Mouse (Mus musculus) erythroblast, embryonic 14.5 days (primary cell): ENCODE measurements at regions not wholly inside any gene's neighbourhood (a gene's known extent, or its start where the extent isn't known, plus 50 kb on each side); places are given as distances from the start of the nearest gene placed in this dataset.

ENCODE experiments used
- GATA1 ChIP-seq: IDR thresholded peaks from 2 replicates; pipeline ENCODE4 v1.6.1; 2012; ENCODE audit warnings: low read length, inconsistent platforms, mixed read lengths
- TAL1 ChIP-seq: IDR thresholded peaks from 3 replicates; pipeline ENCODE4 v1.6.1; 2012; ENCODE audit warnings: low read length, inconsistent platforms, mixed read lengths

DNA sequence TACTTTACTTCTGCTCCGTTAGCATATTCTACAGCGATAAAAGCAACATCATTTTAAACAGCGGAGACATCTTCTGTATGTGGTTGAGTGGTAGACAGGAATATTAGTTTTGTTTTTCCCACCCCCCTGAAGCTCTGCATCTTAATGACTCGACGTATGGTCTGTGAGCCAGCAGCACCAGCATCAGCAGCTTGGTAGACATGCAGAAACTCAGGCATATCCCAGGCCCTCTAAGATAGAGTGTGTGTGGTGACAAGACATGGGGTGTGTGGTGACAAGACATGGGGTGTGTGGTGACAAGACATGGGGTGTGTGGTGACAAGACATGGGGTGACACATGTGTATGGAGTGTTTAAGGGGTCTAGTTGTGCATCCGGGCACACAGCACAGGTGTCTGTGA lies 175.4 kb upstream of the 1700012A03Rik start:
- TF ChIP-seq TAL1 (no peak), GATA1 (no peak)
